Mouse (Mus musculus): Measurements from ENCODE around the gene Trim33.

DNA sequence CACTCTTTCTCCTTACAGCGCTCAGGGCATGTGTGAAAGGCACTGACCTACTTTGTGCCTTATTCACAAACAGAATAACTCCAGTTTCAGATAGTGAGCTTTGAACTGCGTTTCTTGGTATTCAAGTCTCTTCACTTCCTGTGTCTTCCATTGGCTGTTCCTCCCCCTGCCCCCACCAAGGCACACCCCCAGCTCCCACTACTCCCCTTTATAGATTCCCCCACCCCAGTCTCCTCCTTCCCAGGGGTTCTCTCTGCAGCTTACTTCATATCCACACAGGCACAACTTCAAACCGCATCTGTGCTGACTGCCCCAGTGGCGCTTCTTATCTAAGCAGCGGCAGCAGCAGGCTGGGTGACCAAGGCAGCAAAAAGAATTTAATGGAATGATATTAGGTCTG lies 105.9 kb downstream of the Trim33 start:
- TF ChIP-seq RAD21 (IDR thresholded peaks at IDR 0.05; ENCODE audit: low read depth, low read length) (no peak), MAFK (IDR thresholded peaks at IDR 0.05; ENCODE audit: borderline replicate concordance, low read depth, low read length) (no peak), SIN3A (IDR thresholded peaks at IDR 0.05; ENCODE audit: low read length) (peak; percentile 14; the same call in 1 of the 2 replicates), GATA1 (IDR thresholded peaks at IDR 0.05; ENCODE audit: low read depth, low read length) (peak; percentile 29), POLR2AphosphoS5 (IDR thresholded peaks at IDR 0.05; ENCODE audit: borderline replicate concordance, low read depth, low read length) (no peak), GABPA (IDR thresholded peaks at IDR 0.05; ENCODE audit: low read depth, low read length) (no peak), ZNF384 (IDR thresholded peaks at IDR 0.05; ENCODE audit: low read depth, low read length) (no peak), HCFC1 (IDR thresholded peaks at IDR 0.05; ENCODE audit: low read depth, low read length) (no peak), USF1 (IDR thresholded peaks at IDR 0.05; ENCODE audit: low read depth, low read length) (no peak), UBTF (IDR thresholded peaks at IDR 0.05; ENCODE audit: borderline replicate concordance, insufficient read depth, low read depth, low read length) (no peak), CTCF (IDR thresholded peaks at IDR 0.05 in 2 of 3, conservative IDR thresholded peaks at IDR 0.05 in 1 of 3; ENCODE audit: control insufficient read depth in 1 of 3, insufficient read depth in 1 of 3, low read depth in 2 of 3, low read length in 3 of 3, poor library complexity in 1 of 3, severe bottlenecking in 1 of 3) (no peak)

All from MEL (cell line).